Mouse (Mus musculus): ENCODE results near the gene Pitpnm1. TPM values are rescaled to one million over a fixed set of nuclear protein-coding genes. Genes with fewer than 3 reads are reported as not detected.

Gene Pitpnm1
- polyA plus RNA-seq, 1 experiment, result 14.5 TPM

- TF ChIP-seq POLR2A (IDR thresholded peaks at IDR 0.05; ENCODE audit: low read depth, low read length) (no peak), CTCF (IDR thresholded peaks at IDR 0.05; ENCODE audit: borderline replicate concordance, insufficient read depth, low read length) (no peak)
- Histone ChIP-seq H3K4me3 (ENCODE audit: insufficient read depth, low read length) (peak overlapping the region; percentile 55), H3K27ac (ENCODE audit: insufficient read depth, low read length) (no peak overlapping the region), H3K4me1 (ENCODE audit: control insufficient read depth, insufficient read depth, low read length) (peaks cover 5% of the 10 kb centered on the region; the same call in 1 of the 2 replicates)
Observed at GRCm38 (mm10) chr19:4100718-4101261, 992 bp downstream of the Pitpnm1 start.

DNA sequence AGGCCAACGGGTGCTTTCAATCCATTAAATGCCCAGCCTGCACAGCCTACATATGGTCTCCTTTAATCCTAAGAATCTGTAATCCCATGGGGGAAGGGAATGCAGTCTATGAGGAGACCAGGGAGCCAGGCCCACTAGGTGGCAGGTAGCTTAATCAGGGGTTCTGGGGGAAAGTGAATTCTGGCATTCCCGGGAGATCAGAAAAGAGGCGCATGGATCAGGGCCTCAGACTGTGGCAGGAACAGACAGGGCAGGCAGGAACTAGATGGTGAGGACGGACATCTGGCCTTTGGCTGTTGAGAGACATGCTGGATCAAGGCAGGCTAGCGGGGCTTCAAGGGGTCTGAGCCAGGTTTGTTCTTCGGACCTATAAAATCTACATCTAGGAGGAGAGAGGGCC is 1.7 kb downstream of the Pitpnm1 start:
- no peak overlapping the region for H3K4me3 ChIP-seq (ENCODE audit: insufficient read depth, low read length)
- H3K4me1 ChIP-seq (ENCODE audit: control insufficient read depth, insufficient read depth, low read length), result peaks cover 5% of the 10 kb centered on the region; the same call in 1 of the 2 replicates
- TF ChIP-seq POLR2A (IDR thresholded peaks at IDR 0.05; ENCODE audit: low read depth, low read length) (no peak), CTCF (IDR thresholded peaks at IDR 0.05; ENCODE audit: borderline replicate concordance, insufficient read depth, low read length) (no peak)
- H3K27ac ChIP-seq (ENCODE audit: insufficient read depth, low read length), result no peak overlapping the region

DNA sequence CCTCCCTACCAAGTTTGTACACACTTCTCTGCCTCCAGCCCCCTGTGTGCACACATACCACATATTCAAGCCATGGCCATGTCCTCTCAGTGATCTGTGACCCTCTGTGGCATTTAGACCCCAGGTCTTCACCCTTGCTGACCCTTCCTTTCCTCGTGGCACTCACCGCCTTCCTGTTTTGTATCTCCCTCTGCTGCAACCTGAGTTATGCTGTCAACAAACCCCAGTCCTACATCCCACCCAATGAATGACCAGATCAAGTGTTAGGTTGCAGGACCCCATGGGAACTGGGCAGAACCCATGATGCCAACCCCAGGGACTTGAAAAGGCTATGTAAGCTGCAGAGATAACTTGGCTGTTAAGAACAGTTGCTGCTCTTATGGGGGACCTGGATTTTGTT is 2.3 kb downstream of the Pitpnm1 start:
- peaks cover 5% of the 10 kb centered on the region; the same call in 1 of the 2 replicates for H3K4me1 ChIP-seq (ENCODE audit: control insufficient read depth, insufficient read depth, low read length)
- no peak overlapping the region for H3K4me3 ChIP-seq (ENCODE audit: insufficient read depth, low read length)
- H3K27ac ChIP-seq (ENCODE audit: insufficient read depth, low read length), result no peak overlapping the region
- TF ChIP-seq POLR2A (IDR thresholded peaks at IDR 0.05; ENCODE audit: low read depth, low read length) (no peak), CTCF (IDR thresholded peaks at IDR 0.05; ENCODE audit: borderline replicate concordance, insufficient read depth, low read length) (no peak)

DNA sequence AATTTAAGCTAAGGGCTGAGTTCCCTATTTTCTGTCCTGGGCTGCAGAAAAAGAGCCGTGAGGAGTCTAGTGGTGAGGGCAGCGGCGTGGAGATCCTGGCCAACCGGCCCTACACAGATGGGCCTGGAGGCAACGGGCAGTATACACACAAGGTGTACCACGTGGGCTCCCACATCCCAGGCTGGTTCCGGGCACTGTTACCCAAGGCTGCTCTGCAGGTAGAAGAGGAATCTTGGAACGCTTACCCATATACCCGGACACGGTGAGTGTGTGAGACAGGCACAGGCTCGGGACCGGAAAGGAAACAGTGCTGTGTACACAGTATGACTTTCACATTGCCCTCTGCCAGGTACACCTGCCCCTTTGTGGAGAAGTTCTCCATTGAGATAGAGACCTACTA is 2.8 kb downstream of the Pitpnm1 start:
- Histone ChIP-seq H3K4me3 (ENCODE audit: insufficient read depth, low read length) (no peak overlapping the region), H3K4me1 (ENCODE audit: control insufficient read depth, insufficient read depth, low read length) (peaks cover 5% of the 10 kb centered on the region; the same call in 1 of the 2 replicates), H3K27ac (ENCODE audit: insufficient read depth, low read length) (no peak overlapping the region)
- TF ChIP-seq CTCF (IDR thresholded peaks at IDR 0.05; ENCODE audit: borderline replicate concordance, insufficient read depth, low read length) (no peak), POLR2A (IDR thresholded peaks at IDR 0.05; ENCODE audit: low read depth, low read length) (no peak)

GRCm38 (mm10) chr19:4103294-4103693 is 3.5 kb downstream of the Pitpnm1 start:
- no peak for TF ChIP-seq CTCF (IDR thresholded peaks at IDR 0.05; ENCODE audit: borderline replicate concordance, insufficient read depth, low read length)
- TF ChIP-seq POLR2A (IDR thresholded peaks at IDR 0.05; ENCODE audit: low read depth, low read length), result no peak
- Histone ChIP-seq H3K4me3 (ENCODE audit: insufficient read depth, low read length) (no peak overlapping the region), H3K27ac (ENCODE audit: insufficient read depth, low read length) (no peak overlapping the region), H3K4me1 (ENCODE audit: control insufficient read depth, insufficient read depth, low read length) (peaks cover 5% of the 10 kb centered on the region; the same call in 1 of the 2 replicates)

DNA sequence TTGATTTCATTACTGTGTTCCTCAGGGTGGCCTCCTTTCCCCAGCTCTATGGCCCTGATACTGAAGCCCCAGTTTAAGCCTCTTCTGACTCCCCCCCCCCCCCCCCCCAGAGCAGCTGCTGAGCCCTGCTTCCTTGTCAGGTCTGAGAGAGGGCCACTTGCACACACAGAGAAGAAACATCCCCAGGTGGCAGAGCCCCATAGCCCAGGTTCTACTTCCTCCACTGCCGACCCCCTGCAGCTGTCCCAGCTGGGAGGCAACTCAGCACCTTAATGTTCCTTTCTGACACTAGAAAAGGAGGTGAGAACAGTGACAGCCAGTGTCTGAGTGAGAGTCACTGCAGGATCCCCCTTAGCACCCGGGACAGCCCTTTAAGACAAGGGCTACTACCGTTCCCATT is 4.0 kb downstream of the Pitpnm1 start:
- peaks cover 5% of the 10 kb centered on the region; the same call in 1 of the 2 replicates for H3K4me1 ChIP-seq (ENCODE audit: control insufficient read depth, insufficient read depth, low read length)
- H3K4me3 ChIP-seq (ENCODE audit: insufficient read depth, low read length), result no peak overlapping the region
- H3K27ac ChIP-seq (ENCODE audit: insufficient read depth, low read length), result no peak overlapping the region
- no peak for TF ChIP-seq CTCF (IDR thresholded peaks at IDR 0.05; ENCODE audit: borderline replicate concordance, insufficient read depth, low read length)
- no peak for TF ChIP-seq POLR2A (IDR thresholded peaks at IDR 0.05; ENCODE audit: low read depth, low read length)

GRCm38 (mm10) chr19:4104675-4105194 is 4.9 kb downstream of the Pitpnm1 start:
- no peak overlapping the region for H3K4me3 ChIP-seq (ENCODE audit: insufficient read depth, low read length)
- no peak for TF ChIP-seq POLR2A (IDR thresholded peaks at IDR 0.05; ENCODE audit: low read depth, low read length)
- TF ChIP-seq CTCF (IDR thresholded peaks at IDR 0.05; ENCODE audit: borderline replicate concordance, insufficient read depth, low read length), result no peak
- H3K27ac ChIP-seq (ENCODE audit: insufficient read depth, low read length), result no peak overlapping the region
- H3K4me1 ChIP-seq (ENCODE audit: control insufficient read depth, insufficient read depth, low read length), result no peaks in the 10 kb centered on the region; the same call in 1 of the 2 replicates

DNA sequence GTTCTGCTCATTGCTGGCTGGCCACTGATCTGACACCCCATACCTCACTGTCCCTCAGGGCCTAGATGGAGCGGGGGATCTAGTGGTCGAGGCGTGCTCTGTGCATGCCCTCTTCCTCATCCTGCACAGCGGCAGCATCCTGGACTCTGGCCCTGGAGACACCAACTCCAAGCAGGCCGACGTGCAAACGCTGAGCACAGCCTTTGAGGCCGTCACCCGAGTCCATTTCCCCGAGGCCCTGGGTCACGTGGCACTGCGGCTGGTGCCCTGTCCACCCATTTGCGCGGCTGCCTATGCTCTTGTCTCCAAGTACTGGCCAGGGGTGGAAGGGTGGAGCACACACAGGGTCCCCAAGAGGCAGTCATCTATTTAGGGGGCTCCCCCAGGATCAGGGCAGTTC is 6.9 kb downstream of the Pitpnm1 start:
- H3K27ac ChIP-seq (ENCODE audit: insufficient read depth, low read length), result no peak overlapping the region
- no peak for TF ChIP-seq POLR2A (IDR thresholded peaks at IDR 0.05; ENCODE audit: low read depth, low read length)
- TF ChIP-seq CTCF (IDR thresholded peaks at IDR 0.05; ENCODE audit: borderline replicate concordance, insufficient read depth, low read length), result no peak
- H3K4me1 ChIP-seq (ENCODE audit: control insufficient read depth, insufficient read depth, low read length), result no peaks in the 10 kb centered on the region
- no peak overlapping the region for H3K4me3 ChIP-seq (ENCODE audit: insufficient read depth, low read length)

DNA sequence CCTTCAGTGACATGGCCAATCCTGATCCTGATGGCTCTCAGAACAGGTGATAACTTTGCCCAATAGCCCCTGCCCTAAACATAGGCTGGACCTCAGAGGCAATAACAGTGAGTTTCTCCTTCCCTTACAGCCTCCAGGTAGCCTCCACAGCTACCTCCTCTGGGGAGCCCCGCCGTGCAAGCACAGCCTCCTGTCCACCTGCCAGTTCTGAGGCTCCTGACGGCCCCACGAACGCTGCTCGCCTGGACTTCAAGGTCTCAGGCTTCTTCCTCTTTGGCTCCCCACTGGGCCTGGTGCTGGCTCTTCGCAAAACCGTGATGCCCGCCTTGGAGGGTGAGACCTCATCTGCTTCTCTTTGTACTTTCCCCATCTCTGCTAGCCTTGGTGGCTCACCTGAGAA is 8.7 kb downstream of the Pitpnm1 start:
- TF ChIP-seq CTCF (IDR thresholded peaks at IDR 0.05; ENCODE audit: borderline replicate concordance, insufficient read depth, low read length) (no peak), POLR2A (IDR thresholded peaks at IDR 0.05; ENCODE audit: low read depth, low read length) (no peak)
- Histone ChIP-seq H3K4me3 (ENCODE audit: insufficient read depth, low read length) (no peak overlapping the region), H3K4me1 (ENCODE audit: control insufficient read depth, insufficient read depth, low read length) (0 out of 2 replicates have a peak, but pooled peaks cover 2% of the 10 kb centered on the region), H3K27ac (ENCODE audit: insufficient read depth, low read length) (no peak overlapping the region)
